Mouse (Mus musculus) heart, postnatal 10 days (tissue): ENCODE results near the gene Phb2. TPM values are rescaled to one million over a fixed set of nuclear protein-coding genes. Genes with fewer than 3 reads are reported as not detected.
"Not testable (repeated sequence)": the region's sequence is repeated elsewhere in the genome, so short reads cannot be mapped to it uniquely, and the experiment has no call there.

Experiments used
- DNase-seq, 2 experiments: peaks; one replicate each; pipeline ENCODE4 v3.0.0; 2021
- intact Hi-C: fragments of 180-260 bp; cut with DNase I; formaldehyde crosslinking; loops from one replicate; pipeline ENCODE4 v1.15.1; 2025
- total RNA-seq, 2 experiments: library from RNA; stranded (reverse); gene quantifications; 2 replicates each; pipeline ENCODE4 v1.2.3; 2021

Gene Phb2
- total RNA-seq, result 100 to 1,000 TPM; 394 to 399 TPM

GRCm38 (mm10) chr6:124711824-124712782 lies at the start of gene Phb2, which contains the start of gene Emg1:
Phb2 (plus strand) TSS chr6:124712336.
Emg1 (minus strand) TSS chr6:124712178.
- DNase-seq, result peak; percentile 99
- intact Hi-C loops, result loop anchor here (1.0 to 2.0 kb wide), 2 partner anchors 29 to 49 kb away; partner anchors contain the start of genes Grcc10 and Lpcat3

- intact Hi-C loops, result loop anchor here (2.0 to 5.0 kb wide), 4 partner anchors 30 to 95 kb away; partner anchors contain the start of genes Atn1, Gm45234 and Grcc10
- peak; percentile 98 to 99 for DNase-seq
Measured at GRCm38 (mm10) chr6:124662477-124663423, 49.4 kb upstream of the Phb2 start, which contains the start of gene Lpcat3. Lpcat3 (plus strand) TSS chr6:124663027.

- intact Hi-C loops, result loop anchor here (2.0 to 5.0 kb wide), 4 partner anchors 29 to 94 kb away; partner anchors contain the start of genes Atn1, Gm45234 and Grcc10
Measured at GRCm38 (mm10) chr6:124663424-124663795, 48.7 kb upstream of the Phb2 start.

GRCm38 (mm10) chr6:124664256-124664655 lies 47.9 kb upstream of the Phb2 start:
- intact Hi-C loops, result loop anchor here (5.0 kb wide), 2 partner anchors 78 to 93 kb away; partner anchors contain the start of genes Atn1, Gm45234 and Grcc10
- DNase-seq, result no peak

More at GRCm38 (mm10) chr6:124663424-124663795, 48.7 kb upstream of the Phb2 start:
- DNase-seq, result no peak

GRCm38 (mm10) chr6:124665011-124665410 lies 47.1 kb upstream of the Phb2 start:
- no peak for DNase-seq
- intact Hi-C loops, result no loop called here

GRCm38 (mm10) chr6:124669234-124669859 lies 42.8 kb upstream of the Phb2 start:
- intact Hi-C loops, result no loop called here
- DNase-seq, result no peak

GRCm38 (mm10) chr6:124670281-124670900 lies 41.7 kb upstream of the Phb2 start:
- intact Hi-C loops, result no loop called here
- no peak for DNase-seq

GRCm38 (mm10) chr6:124672100-124672499 lies 40.0 kb upstream of the Phb2 start:
- no peak for DNase-seq
- intact Hi-C loops, result no loop called here

GRCm38 (mm10) chr6:124673619-124674018 lies 38.5 kb upstream of the Phb2 start:
- DNase-seq, result peak; percentile 71
- intact Hi-C loops, result no loop called here

- no peak for DNase-seq
- intact Hi-C loops, result no loop called here
Measured at GRCm38 (mm10) chr6:124674591-124674990, 37.5 kb upstream of the Phb2 start.

- intact Hi-C loops, result no loop called here
Measured at GRCm38 (mm10) chr6:124676171-124676570, 36.0 kb upstream of the Phb2 start.

GRCm38 (mm10) chr6:124678769-124679168 lies 33.4 kb upstream of the Phb2 start:
- DNase-seq, result no peak
- intact Hi-C loops, result no loop called here

More at GRCm38 (mm10) chr6:124676171-124676570, 36.0 kb upstream of the Phb2 start:
- no peak for DNase-seq

- intact Hi-C loops, result no loop called here
- DNase-seq, result no peak
Measured at GRCm38 (mm10) chr6:124679486-124679885, 32.6 kb upstream of the Phb2 start.

GRCm38 (mm10) chr6:124682291-124682690 lies 29.8 kb upstream of the Phb2 start:
- intact Hi-C loops, DNase-seq: not testable (repeated sequence)

GRCm38 (mm10) chr6:124683591-124684417 lies 28.3 kb upstream of the Phb2 start:
- no peak for DNase-seq
- intact Hi-C loops, result no loop called here

- intact Hi-C loops, result no loop called here
- no peak for DNase-seq
Measured at GRCm38 (mm10) chr6:124685606-124686386, 26.3 kb upstream of the Phb2 start.

- intact Hi-C loops, DNase-seq: not testable (repeated sequence)
Measured at GRCm38 (mm10) chr6:124686644-124687043, 25.5 kb upstream of the Phb2 start.
